Mouse (Mus musculus) cerebellum, adult (tissue): ENCODE data around the gene Nip7.
A peak's percentile ranks its signal among the peaks of the same experiment; 100 is the strongest.
"Not testable (repeated sequence)": the region's sequence is repeated elsewhere in the genome, so short reads cannot be mapped to it uniquely, and the experiment has no call there.

Experiments
- ATAC-seq: cut with Nextera tagmentation; 2 replicates; pipeline ENCODE4 v1.9.2; 2017; ENCODE audit warnings: mild to moderate bottlenecking, moderate library complexity, mixed read lengths; ENCODE audit not compliant: insufficient number of reproducible peaks, low FRiP score, low TSS enrichment

Nip7 gene

GRCm38 (mm10) chr8:107062613-107063012, 5.9 kb downstream of the Nip7 start:
- no peak for ATAC-seq

DNA sequence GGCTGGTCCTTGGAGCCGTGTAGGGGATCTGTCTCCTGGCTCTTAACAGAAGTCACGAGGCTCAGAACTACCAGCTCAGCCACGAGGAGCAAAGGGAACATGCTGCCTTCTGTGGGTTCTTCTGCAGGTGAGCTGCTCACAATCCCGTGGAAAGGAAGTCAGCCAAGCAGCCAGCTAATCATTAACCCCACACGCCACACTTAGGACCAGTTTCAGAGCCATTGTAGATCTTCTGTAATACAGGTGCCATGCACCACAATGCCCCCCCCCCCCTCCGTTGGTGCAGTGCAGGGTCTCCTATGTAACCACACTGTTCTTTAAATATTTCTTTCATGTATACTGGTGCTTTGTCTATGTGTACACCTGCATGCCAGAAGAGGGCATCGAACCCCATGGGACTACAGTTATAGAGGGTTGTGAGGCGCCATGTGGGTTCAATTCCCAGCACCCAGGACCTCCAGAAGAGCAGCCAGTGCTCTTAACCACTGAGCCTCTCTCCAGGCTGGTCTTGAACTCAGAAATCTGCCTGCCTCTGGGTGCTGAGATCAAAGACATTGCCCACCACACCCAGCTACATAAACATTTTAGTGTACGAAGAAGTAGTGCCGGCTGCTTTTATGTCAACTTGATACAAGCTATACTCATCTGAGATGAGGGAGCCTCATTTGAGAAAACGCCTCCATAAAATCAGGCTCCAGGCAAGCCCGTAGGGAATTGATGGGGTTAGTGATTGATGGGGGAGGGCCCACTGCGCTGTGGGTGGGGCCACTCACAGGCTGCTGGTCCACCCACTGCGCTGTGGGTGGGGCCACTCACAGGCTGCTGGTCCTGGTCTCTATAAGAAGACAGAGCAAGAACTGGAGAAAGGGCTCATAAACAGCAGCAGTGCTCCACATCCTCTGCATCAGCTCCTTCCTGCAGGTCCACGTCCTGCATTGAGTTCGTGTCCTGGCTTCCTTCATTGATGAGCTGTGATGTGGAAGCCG, 9.1 kb downstream of the Nip7 start, which contains the start of gene Tmed6:
Tmed6 (minus strand) TSS at position 134 of the 986 bp plus-strand sequence.
- ATAC-seq = no peak

- no peak for ATAC-seq
Observed at GRCm38 (mm10) chr8:107073706-107074105, 17.0 kb downstream of the Nip7 start.

- ATAC-seq = no peak
Observed at GRCm38 (mm10) chr8:107074128-107074527, 17.5 kb downstream of the Nip7 start.

GRCm38 (mm10) chr8:107076239-107076888, 19.7 kb downstream of the Nip7 start:
- no peak for ATAC-seq

DNA sequence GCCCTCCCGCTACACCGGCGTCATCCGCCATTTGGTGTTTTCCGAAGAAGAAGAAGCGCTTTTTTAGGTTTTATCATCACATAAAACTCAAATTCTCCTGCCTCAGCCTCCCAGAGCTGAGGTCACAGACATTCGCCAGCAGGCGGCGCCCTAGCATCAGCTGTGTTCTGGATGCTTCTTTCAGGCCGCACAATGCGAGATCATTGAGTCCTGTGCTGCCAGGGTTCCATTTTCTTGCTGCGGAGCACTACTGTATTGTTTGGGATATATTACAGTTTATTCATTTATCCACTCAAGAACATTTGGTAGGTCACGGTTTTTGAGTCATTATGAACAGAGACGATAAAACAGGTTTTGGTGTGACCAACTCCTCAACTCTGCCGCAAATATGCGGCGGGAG, 28.7 kb downstream of the Nip7 start:
- no peak for ATAC-seq

DNA sequence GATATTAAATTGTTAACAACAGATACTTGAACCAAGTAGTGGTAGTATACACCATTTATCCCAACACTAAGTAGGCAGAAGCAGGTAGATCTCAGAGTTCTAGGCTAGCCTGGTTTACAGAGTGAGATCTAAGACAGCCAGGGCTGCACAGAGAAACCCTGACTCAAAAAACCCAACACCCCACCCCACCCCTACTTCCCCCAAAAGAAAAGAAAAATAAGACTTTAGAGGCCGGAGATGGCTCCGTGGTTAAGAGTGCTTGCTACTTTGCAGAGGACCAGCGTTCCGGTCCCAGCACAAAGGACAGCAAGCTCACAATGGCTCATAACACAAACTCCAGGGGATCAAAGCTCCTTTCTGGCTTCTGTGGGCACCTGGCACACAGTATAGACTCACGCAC, 29.3 kb downstream of the Nip7 start:
- ATAC-seq = no peak

- ATAC-seq = no peak
Observed at GRCm38 (mm10) chr8:107088526-107089063, 31.9 kb downstream of the Nip7 start.

DNA sequence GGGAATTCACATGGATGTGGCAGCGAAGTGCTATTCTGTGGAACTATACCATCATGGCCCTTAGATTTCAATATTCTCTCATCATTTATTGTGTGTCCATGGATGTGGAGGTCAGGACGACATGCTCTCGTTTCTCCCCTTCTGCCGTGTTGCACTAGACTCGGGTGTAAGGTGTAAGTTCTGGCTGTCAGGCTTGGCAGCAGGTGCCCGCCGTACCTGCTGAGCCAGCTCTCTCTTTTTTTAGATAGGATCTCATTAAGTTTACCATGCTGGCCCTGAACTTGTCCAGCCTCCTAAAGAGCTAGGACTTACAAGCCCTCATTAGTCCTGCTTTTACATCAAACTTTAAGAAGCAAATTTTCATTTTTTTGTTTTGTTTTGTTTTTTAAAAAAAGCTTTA, 33.9 kb downstream of the Nip7 start:
- ATAC-seq = no peak

DNA sequence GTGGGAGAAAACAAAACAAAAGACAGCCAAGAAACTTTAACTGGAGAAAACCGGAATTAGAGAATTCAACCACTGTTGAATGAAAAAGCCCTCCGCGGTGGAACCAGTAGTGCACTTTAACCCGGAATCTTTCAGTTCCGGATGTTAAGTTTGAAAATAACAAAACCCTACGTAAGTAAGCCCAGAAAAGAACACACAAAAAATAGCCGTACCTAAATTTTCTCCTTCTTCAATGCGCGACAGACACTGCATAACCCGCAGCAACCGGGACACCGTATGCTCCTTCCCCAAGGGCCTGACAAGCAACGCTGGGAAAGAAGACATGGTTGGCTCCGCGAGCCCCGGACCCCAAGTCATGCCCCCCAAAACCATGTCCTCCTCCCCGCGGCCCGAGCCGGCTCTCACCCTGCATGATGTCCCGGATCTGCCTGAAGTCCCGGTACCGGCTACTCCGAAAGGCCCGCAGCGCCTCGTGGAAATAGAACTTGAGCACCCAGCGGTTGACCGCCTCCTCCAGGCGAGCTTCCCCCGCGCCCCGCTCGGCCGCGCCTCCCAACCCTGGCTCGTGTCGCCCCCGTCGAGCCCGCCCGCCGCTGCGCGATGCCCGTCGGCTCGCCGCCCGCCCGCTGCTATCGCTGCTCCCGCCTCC, 39.2 kb downstream of the Nip7 start:
- peak; percentile 54 for ATAC-seq

DNA sequence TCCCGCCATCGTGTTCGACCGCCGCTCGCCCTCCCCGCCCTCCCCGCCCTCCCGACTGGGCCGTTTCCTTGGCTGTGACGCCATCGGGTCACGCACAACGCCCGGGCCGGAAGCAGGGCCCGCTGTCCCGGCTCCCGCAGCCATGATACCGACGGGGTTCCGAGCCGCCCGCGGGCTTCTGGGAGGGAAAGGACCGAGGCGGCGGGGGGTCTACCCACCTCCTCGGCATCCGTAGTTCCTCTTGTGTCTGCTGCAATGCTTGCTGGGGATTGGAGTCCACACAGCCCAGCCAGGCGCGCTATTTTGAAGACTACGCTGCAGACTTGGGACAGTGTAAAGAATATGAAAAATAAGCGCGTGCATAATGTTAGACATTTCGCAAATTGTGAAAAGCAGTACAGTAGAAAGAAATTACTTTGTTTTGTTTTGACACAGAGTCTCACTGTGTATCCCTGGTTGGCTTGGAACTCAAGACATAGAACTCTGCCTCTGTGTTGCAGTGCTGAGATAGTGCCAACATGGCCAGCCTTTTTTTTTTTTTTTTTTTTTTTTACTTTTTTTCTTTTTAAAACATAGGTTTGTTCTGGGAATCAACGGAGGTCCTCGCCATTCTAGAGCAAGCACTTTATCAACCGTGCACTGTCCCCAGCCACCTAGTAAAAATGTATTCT, 39.8 kb downstream of the Nip7 start, which contains the start of gene Terf2:
Terf2 (minus strand) TSS at position 182 of the 671 bp plus-strand sequence.
- peak; percentile 94 for ATAC-seq

DNA sequence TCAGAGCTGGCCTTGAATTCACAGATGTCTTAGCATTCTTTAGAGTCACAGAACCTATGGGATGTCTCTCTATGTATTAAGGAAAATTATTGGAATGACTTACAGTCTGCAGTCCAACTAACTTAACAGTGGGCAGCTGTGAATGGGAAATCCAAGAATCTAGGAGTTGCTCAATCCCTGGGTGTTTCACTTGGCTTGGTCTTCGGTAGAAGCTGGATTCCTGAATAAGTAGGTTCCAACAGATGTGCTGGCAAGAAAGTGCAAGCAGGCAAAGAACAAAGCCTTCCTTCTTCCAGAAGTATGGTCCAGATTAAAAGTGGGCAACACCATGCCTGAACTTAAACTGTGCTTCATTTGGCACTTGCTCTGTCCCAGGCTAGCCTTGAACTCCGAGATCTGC, 44.0 kb downstream of the Nip7 start:
- no peak for ATAC-seq

DNA sequence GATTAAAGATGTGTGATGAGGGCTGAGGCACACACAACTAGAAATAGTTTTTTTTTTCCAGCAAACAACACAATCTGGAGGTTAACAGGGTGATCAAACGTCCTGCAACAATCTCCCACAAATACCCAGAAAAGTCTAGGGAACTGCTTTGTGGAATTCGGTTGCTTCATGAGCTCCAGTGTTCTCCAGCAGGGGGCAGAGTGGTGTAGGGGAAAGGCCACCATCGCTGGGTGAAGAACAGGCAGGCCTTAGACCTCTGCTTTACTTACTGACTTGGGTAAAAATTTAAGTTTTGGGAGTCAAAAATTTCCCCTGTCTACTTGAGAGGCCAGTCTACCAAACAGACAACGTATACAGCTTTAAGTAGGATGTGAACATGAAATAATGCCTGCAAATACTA, 47.9 kb downstream of the Nip7 start:
- ATAC-seq = no peak

- ATAC-seq = not testable (repeated sequence)
Observed at GRCm38 (mm10) chr8:107108089-107108488, 51.4 kb downstream of the Nip7 start.

GRCm38 (mm10) chr8:107108978-107109720, 52.5 kb downstream of the Nip7 start:
- no peak for ATAC-seq

DNA sequence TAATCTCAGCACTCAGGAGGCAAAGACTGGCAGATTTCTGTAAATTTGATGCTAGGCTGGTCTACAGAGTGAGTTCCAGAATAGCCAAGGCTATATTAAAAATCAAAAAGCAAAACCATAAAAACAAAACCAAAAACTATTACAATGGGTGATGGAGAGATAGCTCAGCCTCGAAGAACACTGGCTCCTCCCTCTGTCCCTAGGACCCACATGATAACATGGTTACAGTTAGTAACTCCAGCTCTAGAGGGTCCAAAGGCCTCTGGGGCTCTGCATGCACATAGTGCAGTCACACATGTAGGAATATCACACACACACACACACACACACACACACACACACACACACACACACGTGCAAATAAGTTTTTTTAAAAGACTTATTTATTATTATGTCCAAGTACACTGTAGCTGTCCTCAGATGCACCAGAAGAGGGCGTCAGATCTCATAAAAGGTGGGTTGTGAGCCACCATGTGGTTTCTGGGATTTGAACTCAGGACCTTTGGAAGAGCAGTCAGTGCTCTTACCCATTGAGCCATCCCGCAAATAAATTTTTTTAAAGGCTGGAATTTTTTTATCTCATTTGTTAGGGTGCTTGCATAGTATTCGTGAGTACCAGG, 53.2 kb downstream of the Nip7 start:
- ATAC-seq = no peak
